In the genomic region with DNA sequence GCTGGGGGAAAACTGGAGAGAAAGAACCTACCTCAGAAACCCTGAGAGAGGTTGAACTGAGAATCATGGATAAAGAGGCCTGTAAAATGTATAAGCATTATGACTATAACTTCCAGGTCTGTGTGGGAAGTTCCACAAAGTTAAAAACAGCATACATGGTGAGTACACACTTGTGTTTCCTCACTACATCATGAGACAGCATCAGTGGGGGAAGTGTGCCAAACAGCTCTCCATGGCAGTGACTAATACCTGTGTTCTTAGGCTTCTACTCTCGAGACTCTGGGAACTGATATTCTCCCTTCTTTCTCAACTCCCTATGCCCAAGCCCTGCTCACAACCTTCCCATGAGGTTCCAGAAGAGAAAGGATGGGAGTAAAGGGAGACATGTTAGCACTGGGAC, we compare ENCODE assay signal across 10 mouse cellular contexts. TPM values are rescaled to one million over a fixed set of nuclear protein-coding genes. Genes with fewer than 3 reads are reported as not detected.
"Had no signal": no experiment of that assay in that cellular context is flagged by ENCODE, and none has a peak within 500 bp of the region (broad histone marks: within the 10 kb centered on the region; RNA-seq: fewer than 3 reads in every experiment).

No protein-coding gene starts in this region.

- ATAC-seq: lung, postnatal 0 days; midbrain, embryonic 13.5 days had no signal

- DNase-seq: kidney, adult 2 months; kidney, postnatal 25 days; lung, adult 2 months; lung, postnatal 36 days; thymus, postnatal 14 days had no signal

RNA-seq across cellular contexts. Expression of a gene that starts 1.7 kb away (rescaled TPM):
- total RNA-seq: layer of hippocampus, postnatal 25 days; megakaryocyte progenitor cell, adult 5-6 weeks; midbrain, postnatal 0 days had no signal

RNA-seq across cellular contexts. Expression of a gene that starts 10.8 kb away (rescaled TPM):
- total RNA-seq: layer of hippocampus, postnatal 25 days; megakaryocyte progenitor cell, adult 5-6 weeks; midbrain, postnatal 0 days had no signal

RNA-seq across cellular contexts. Expression of a gene that starts 22.4 kb away (rescaled TPM):
- total RNA-seq: layer of hippocampus, postnatal 25 days; megakaryocyte progenitor cell, adult 5-6 weeks; midbrain, postnatal 0 days had no signal

RNA-seq across cellular contexts. Expression of a gene that starts 42.7 kb away (rescaled TPM):
- total RNA-seq: megakaryocyte progenitor cell, adult 5-6 weeks had no signal
